Mouse (Mus musculus): Measurements from ENCODE around the gene Lpp.

Lpp gene

DNA sequence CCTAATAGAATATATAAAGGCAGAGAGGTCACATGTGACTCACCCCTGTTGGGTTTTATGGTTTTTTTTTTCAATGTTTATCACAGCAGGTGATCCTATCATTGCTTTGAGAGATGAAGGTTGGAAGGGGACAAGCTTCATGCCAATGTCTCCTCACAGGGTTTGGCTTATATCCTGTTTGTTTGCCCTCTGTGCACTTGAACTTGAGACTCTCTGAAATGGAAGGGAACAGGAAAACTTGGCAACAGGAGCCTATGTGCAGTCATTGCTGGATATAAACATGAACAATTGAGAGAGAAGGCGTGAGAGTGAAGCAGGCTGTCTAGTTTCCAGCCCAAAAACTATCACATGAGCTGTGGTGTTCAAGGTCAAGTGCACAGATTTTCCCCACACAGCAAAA lies 508.8 kb downstream of the Lpp start:
- in situ Hi-C loops (cut with MboI; ENCODE audit: low pct_unique_long_range_greater_than_20kb in 1 of 2, low sequenced_read_pairs in 2 of 2, unreplicated experiment in 1 of 2) = no loop called here

- in situ Hi-C loops (cut with MboI; ENCODE audit: low pct_unique_long_range_greater_than_20kb in 1 of 2, low sequenced_read_pairs in 2 of 2, unreplicated experiment in 1 of 2) = no loop called here
Observed at GRCm38 (mm10) chr16:24908926-24909325, 515.6 kb downstream of the Lpp start.

DNA sequence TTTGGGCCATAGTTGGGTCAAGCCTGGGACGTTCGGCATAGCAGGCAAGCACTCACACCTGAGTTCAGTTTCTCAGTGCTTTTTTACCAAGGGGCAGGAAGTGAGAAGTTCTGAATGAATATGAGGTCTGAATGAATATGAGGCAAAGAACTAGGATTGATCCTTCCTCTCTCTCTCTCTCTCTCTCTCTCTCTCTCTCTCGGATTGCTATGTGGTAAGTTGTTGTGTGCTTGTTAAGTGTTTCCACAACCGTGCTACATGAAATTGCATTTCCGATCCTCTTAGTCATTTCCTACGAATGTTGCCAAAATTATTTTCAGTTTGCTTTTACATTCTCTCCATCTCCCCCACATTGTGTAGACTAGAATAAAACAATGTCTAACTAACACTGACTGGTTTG lies 517.0 kb downstream of the Lpp start:
- in situ Hi-C loops (cut with MboI; ENCODE audit: low pct_unique_long_range_greater_than_20kb in 1 of 2, low sequenced_read_pairs in 2 of 2, unreplicated experiment in 1 of 2) = no loop called here

GRCm38 (mm10) chr16:24910834-24911233 lies 517.5 kb downstream of the Lpp start:
- in situ Hi-C loops (cut with MboI; ENCODE audit: low pct_unique_long_range_greater_than_20kb in 1 of 2, low sequenced_read_pairs in 2 of 2, unreplicated experiment in 1 of 2) = no loop called here

GRCm38 (mm10) chr16:24912381-24912780 lies 519.1 kb downstream of the Lpp start:
- in situ Hi-C loops (cut with MboI; ENCODE audit: low pct_unique_long_range_greater_than_20kb in 1 of 2, low sequenced_read_pairs in 2 of 2, unreplicated experiment in 1 of 2) = no loop called here

- in situ Hi-C loops (cut with MboI; ENCODE audit: low pct_unique_long_range_greater_than_20kb in 1 of 2, low sequenced_read_pairs in 2 of 2, unreplicated experiment in 1 of 2) = no loop called here
Observed at GRCm38 (mm10) chr16:24913021-24913420, 519.7 kb downstream of the Lpp start.

DNA sequence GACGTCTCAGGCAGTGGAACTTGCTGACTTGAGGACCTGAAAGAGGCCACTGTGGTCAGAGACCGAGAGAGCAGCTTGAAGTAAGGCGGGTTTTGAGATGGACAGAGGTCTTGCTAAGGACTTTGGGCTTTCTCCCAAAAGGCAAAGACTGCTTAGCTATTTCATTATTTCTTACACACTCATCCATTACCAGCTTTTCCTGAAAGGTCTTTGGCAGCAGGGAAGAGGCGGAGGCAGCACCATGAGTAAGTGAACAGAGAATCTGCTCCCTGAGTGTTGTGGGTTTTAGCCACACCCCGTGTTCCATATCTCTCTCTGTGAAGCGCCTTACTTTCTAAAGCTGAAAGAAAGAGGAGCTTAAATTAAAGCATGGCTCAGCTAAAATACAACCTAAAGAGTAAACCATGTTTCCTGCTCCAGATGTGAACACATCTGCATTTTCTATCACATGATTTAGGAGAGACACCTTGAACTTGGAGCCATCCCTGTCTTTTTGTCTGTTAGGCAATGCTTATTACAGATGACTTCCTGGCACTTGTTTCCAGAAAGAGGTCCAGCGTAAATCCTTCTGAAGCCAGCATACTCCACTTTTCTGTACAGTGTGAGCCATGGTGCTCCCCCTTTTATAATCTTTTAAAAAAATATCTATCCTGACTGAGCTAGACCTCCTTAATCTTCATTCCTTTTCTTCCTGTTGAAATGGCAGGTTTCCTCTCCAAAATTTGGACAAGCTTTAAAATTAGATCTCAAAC lies 520.5 kb downstream of the Lpp start:
- in situ Hi-C loops (cut with MboI; ENCODE audit: low pct_unique_long_range_greater_than_20kb in 1 of 2, low sequenced_read_pairs in 2 of 2, unreplicated experiment in 1 of 2) = no loop called here

- in situ Hi-C loops (cut with MboI; ENCODE audit: low pct_unique_long_range_greater_than_20kb in 1 of 2, low sequenced_read_pairs in 2 of 2, unreplicated experiment in 1 of 2) = no loop called here
Observed at GRCm38 (mm10) chr16:24914393-24914751, 521.1 kb downstream of the Lpp start.

GRCm38 (mm10) chr16:24915470-24915869 lies 522.2 kb downstream of the Lpp start:
- in situ Hi-C loops (cut with MboI; ENCODE audit: low pct_unique_long_range_greater_than_20kb in 1 of 2, low sequenced_read_pairs in 2 of 2, unreplicated experiment in 1 of 2) = no loop called here

GRCm38 (mm10) chr16:24919349-24920012 lies 526.2 kb downstream of the Lpp start:
- in situ Hi-C loops (cut with MboI; ENCODE audit: low pct_unique_long_range_greater_than_20kb in 1 of 2, low sequenced_read_pairs in 2 of 2, unreplicated experiment in 1 of 2) = no loop called here

GRCm38 (mm10) chr16:24930070-24930469 lies 536.8 kb downstream of the Lpp start:
- in situ Hi-C loops (cut with MboI; ENCODE audit: low pct_unique_long_range_greater_than_20kb in 1 of 2, low sequenced_read_pairs in 2 of 2, unreplicated experiment in 1 of 2) = no loop called here

DNA sequence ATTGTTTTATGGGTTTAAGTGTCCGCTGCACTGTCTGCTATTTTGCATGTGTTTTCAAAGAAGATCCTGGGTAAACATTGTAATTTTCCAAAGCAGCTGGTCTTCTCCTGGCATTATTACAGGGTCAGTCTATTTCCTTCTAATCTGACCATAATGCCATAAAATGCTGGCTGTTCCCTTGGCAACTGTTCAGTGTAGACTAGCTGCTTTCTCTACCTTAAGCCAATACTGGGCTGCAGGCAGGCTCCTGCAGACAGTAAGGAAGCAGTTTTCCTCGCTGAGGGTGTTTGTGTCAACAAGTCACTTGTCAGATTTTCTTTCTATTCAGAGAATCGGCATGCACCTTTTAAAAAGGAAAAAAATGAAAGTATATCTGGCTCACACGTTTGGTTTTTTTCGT lies 537.3 kb downstream of the Lpp start:
- in situ Hi-C loops (cut with MboI; ENCODE audit: low pct_unique_long_range_greater_than_20kb in 1 of 2, low sequenced_read_pairs in 2 of 2, unreplicated experiment in 1 of 2) = no loop called here

DNA sequence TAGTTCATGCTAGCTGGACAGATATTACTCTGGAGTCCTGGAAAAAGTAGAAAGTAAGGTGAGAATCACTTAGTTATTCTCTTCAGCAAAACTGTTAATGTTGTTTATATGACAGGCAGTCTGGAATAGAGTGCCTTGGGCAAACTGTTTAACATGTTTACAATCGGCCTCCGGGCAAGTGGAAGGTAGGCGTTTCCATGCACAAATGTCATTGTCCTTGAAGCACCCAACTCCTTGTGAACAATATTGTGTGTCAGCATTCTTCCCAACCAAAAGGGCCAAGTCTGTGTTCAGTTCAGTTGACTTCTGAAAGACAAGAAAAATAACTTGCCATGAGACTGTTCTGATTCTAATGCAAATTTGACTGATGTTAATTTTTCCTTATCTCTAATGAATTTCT lies 539.5 kb downstream of the Lpp start:
- in situ Hi-C loops (cut with MboI; ENCODE audit: low pct_unique_long_range_greater_than_20kb in 1 of 2, low sequenced_read_pairs in 2 of 2, unreplicated experiment in 1 of 2) = no loop called here

DNA sequence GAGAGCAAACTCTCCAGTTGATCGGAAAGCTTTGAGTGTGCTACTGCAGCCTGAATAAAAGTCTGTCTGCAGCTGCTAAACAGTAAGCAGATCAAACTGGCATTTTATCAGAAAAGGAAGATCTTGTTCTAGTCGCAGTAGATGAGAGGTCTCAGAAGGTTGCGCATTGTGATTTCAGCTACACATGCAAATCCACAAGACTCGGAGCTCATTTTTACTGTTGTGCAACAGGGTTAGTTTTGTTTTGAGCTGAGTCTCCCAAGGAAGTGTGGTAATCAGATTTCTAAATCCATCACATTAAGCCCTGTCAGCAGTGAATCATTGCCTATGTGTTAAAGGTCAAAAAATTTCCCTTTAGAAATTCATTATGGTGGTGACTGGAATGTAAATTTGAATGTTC lies 540.4 kb downstream of the Lpp start:
- in situ Hi-C loops (cut with MboI; ENCODE audit: low pct_unique_long_range_greater_than_20kb in 1 of 2, low sequenced_read_pairs in 2 of 2, unreplicated experiment in 1 of 2) = no loop called here

GRCm38 (mm10) chr16:24941306-24942160 lies 548.2 kb downstream of the Lpp start:
- in situ Hi-C loops (cut with MboI; ENCODE audit: low pct_unique_long_range_greater_than_20kb in 1 of 2, low sequenced_read_pairs in 2 of 2, unreplicated experiment in 1 of 2) = no loop called here

GRCm38 (mm10) chr16:24943486-24944261 lies 550.4 kb downstream of the Lpp start:
- in situ Hi-C loops (cut with MboI; ENCODE audit: low pct_unique_long_range_greater_than_20kb in 1 of 2, low sequenced_read_pairs in 2 of 2, unreplicated experiment in 1 of 2) = no loop called here

DNA sequence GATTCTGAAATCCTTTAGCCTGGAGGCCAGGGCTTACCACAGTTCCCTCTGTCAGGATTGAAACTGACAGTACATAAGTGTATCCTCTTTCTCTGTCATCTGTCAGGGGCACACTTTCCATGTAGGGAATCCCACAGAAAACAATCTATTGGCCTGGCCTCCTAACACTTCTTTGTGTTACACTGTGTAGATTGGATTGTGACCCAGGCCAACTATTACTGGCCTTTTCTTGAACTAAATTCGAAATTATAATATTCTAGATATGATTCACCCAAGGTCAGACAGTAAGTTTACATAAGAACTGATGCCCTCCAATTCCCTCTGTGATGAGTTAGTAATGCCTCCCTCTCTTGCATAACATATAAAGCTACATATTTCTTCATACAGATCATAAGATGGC lies 553.0 kb downstream of the Lpp start:
- in situ Hi-C loops (cut with MboI; ENCODE audit: low pct_unique_long_range_greater_than_20kb in 1 of 2, low sequenced_read_pairs in 2 of 2, unreplicated experiment in 1 of 2) = no loop called here

DNA sequence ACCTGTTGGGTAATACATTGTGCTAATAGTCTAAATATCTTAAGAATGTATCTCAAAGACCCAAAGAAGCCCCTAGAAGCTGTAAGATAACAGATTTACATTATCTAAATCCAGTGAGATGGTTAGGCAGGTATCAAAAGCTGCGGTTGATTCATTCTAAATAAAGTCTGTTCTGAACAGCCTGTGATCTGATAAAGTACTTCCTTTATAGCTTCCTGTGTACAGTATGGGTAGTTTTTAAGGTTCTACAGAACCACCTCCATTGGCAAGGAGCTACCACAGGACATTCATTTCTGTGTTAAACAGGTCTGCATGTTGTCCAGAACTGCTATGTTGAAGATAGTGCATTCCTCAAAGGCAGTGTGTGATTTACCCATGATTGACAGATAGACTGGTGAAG lies 554.2 kb downstream of the Lpp start:
- in situ Hi-C loops (cut with MboI; ENCODE audit: low pct_unique_long_range_greater_than_20kb in 1 of 2, low sequenced_read_pairs in 2 of 2, unreplicated experiment in 1 of 2) = no loop called here
